8 mouse cellular contexts compared by ENCODE assay signal in genomic region chr5:108676772-108677498, GRCm38 (mm10). TPM values are rescaled to one million over a fixed set of nuclear protein-coding genes. Genes with fewer than 3 reads are reported as not detected.
A peak's percentile ranks its signal among the peaks of the same experiment; 100 is the strongest.
DNase-seq lines count a peak whose midpoint lies in the region; ATAC-seq lines count a peak whose summit lies in the region.

No protein-coding gene starts in this region.

- H3K36me3 ChIP-seq in neural tube, embryonic 11.5 days (ENCODE audit: control insufficient read depth, insufficient read depth, low read length) = no peaks in the 10 kb centered on the region
- H3K36me3 ChIP-seq in liver, embryonic 12.5 days = peaks cover 24% of the 10 kb centered on the region

- no peak for ATAC-seq in cerebellum, adult (ENCODE audit: insufficient number of reproducible peaks, low FRiP score, low TSS enrichment)
- ATAC-seq in neural tube, embryonic 11.5 days (ENCODE audit: insufficient read depth, low FRiP score, low TSS enrichment) = peak; percentile 39; the same call in 1 of the 2 replicates
- ATAC-seq in liver, embryonic 12.5 days = peak; percentile 85

- DNase-seq in cerebellum, postnatal 10 days = peak; percentile 41 to 56
- DNase-seq in neural tube, embryonic 11.5 days (ENCODE audit: low spot score) = peak; percentile 36
- no peak for DNase-seq in neural tube, embryonic 10.5 days (ENCODE audit: extremely low spot score, low spot score)
- no peak for DNase-seq in ovary, adult 18-20 months (ENCODE audit: low spot score)
- no peak for DNase-seq in layer of hippocampus, adult 8-10 months (ENCODE audit: low spot score in 2 of 2)
- no peak for DNase-seq in ovary, postnatal 36 days (ENCODE audit: low spot score)

- no peaks in the 10 kb centered on the region for H3K27me3 ChIP-seq in neural tube, embryonic 11.5 days (ENCODE audit: control insufficient read depth, insufficient read depth, low read length)
- no peaks in the 10 kb centered on the region for H3K27me3 ChIP-seq in liver, embryonic 12.5 days (replicated peaks)

- 16% methylated on average over 5 of the region's 5 CpGs for WGBS in neural tube, embryonic 11.5 days
- WGBS in liver, embryonic 12.5 days (ENCODE audit: insufficient replicate concordance) = 4% methylated on average over 5 of the region's 5 CpGs

- H3K4me3 ChIP-seq in neural tube, embryonic 11.5 days (ENCODE audit: low read depth, low read length) = peak overlapping the region; percentile 27; the same call in 1 of the 2 replicates
- peak overlapping the region; percentile 45 for H3K4me3 ChIP-seq in liver, embryonic 12.5 days

- peak overlapping the region; percentile 46 for H3K4me2 ChIP-seq in neural tube, embryonic 11.5 days (ENCODE audit: low read depth)
- H3K4me2 ChIP-seq in liver, embryonic 12.5 days = peak overlapping the region; percentile 78

- H3K9ac ChIP-seq in neural tube, embryonic 11.5 days (ENCODE audit: low read length) = peak overlapping the region; percentile 60
- H3K9ac ChIP-seq in liver, embryonic 12.5 days = peak overlapping the region; percentile 76

- peak overlapping the region; percentile 63; the same call in 1 of the 2 replicates for H3K27ac ChIP-seq in neural tube, embryonic 11.5 days (ENCODE audit: low read depth, low read length)
- peak overlapping the region; percentile 96 for H3K27ac ChIP-seq in liver, embryonic 12.5 days

- H3K4me1 ChIP-seq in neural tube, embryonic 11.5 days (ENCODE audit: control insufficient read depth, insufficient read depth, low read length) = peaks cover 2% of the 10 kb centered on the region; the same call in 1 of the 2 replicates
- H3K4me1 ChIP-seq in liver, embryonic 12.5 days = peaks cover 76% of the 10 kb centered on the region

- H3K9me3 ChIP-seq in neural tube, embryonic 11.5 days (ENCODE audit: control insufficient read depth, low read length) = no peaks in the 10 kb centered on the region
- no peaks in the 10 kb centered on the region for H3K9me3 ChIP-seq in liver, embryonic 12.5 days (replicated peaks)

RNA-seq across cellular contexts. Expression of gene Slc26a1, which starts 1.6 kb away (rescaled TPM):
- 0.96 and 0.97 TPM in 2 replicates for polyA plus RNA-seq in neural tube, embryonic 11.5 days (2014; fragmentation: Nextera tagmentation; extraction: Ambion mirVana)
- polyA plus RNA-seq in liver, embryonic 12.5 days (2016; fragmentation: Nextera tagmentation; extraction: Ambion mirVana) = 12.7 and 12.9 TPM in 2 replicates
- 1 to 10 TPM; 1.0 to 1.8 (median 1.5) TPM for total RNA-seq in layer of hippocampus, adult 8-10 months (2022)

RNA-seq across cellular contexts. Expression of gene Dgkq, which starts 7.5 kb away (rescaled TPM):
- polyA plus RNA-seq in neural tube, embryonic 11.5 days (2014; fragmentation: Nextera tagmentation; extraction: Ambion mirVana) = 11.6 and 12.1 TPM in 2 replicates
- polyA plus RNA-seq in liver, embryonic 12.5 days (2016; fragmentation: Nextera tagmentation; extraction: Ambion mirVana) = 6.2 and 7.1 TPM in 2 replicates
- total RNA-seq in layer of hippocampus, adult 8-10 months (2022) = 10 to 100 TPM; 52.6 to 61.4 (median 58.7) TPM

RNA-seq across cellular contexts. Expression of gene Fgfrl1, which starts 15.2 kb away (rescaled TPM):
- polyA plus RNA-seq in neural tube, embryonic 11.5 days (2014; fragmentation: Nextera tagmentation; extraction: Ambion mirVana) = 26.0 and 28.6 TPM in 2 replicates
- 18.0 and 18.6 TPM in 2 replicates for polyA plus RNA-seq in liver, embryonic 12.5 days (2016; fragmentation: Nextera tagmentation; extraction: Ambion mirVana)
- 10 to 100 TPM; 21.5 to 37.6 (median 27.6) TPM for total RNA-seq in layer of hippocampus, adult 8-10 months (2022)

RNA-seq across cellular contexts. Expression of gene Idua, which starts 16.8 kb away (rescaled TPM):
- 7.1 and 8.2 TPM in 2 replicates for polyA plus RNA-seq in neural tube, embryonic 11.5 days (2014; fragmentation: Nextera tagmentation; extraction: Ambion mirVana)
- polyA plus RNA-seq in liver, embryonic 12.5 days (2016; fragmentation: Nextera tagmentation; extraction: Ambion mirVana) = 5.9 TPM in 2 replicates
- 10 to 100 TPM; 17.4 to 27.3 (median 22.4) TPM for total RNA-seq in layer of hippocampus, adult 8-10 months (2022)

RNA-seq across cellular contexts. Expression of gene Tmem175, which starts 47.4 kb away (rescaled TPM):
- polyA plus RNA-seq in neural tube, embryonic 11.5 days (2014; fragmentation: Nextera tagmentation; extraction: Ambion mirVana) = 17.7 and 20.7 TPM in 2 replicates
- polyA plus RNA-seq in liver, embryonic 12.5 days (2016; fragmentation: Nextera tagmentation; extraction: Ambion mirVana) = 16.1 and 17.8 TPM in 2 replicates
- total RNA-seq in layer of hippocampus, adult 8-10 months (2022) = 10 to 100 TPM; 39.5 to 44.9 (median 42.5) TPM

Comparison
In these comparisons a context has a peak if more than half of its experiments do, and no peak if none do; other contexts are left out.
1. DNase-seq: peak in cerebellum, postnatal 10 days (2 of 2) and neural tube, embryonic 11.5 days (single experiment); none in neural tube, embryonic 10.5 days (single experiment), ovary, adult 18-20 months (single experiment), layer of hippocampus, adult 8-10 months (0 of 2) and ovary, postnatal 36 days (single experiment).